Mouse (Mus musculus) MEL (cell line): ENCODE results near the gene Adcy7. TPM values are rescaled to one million over a fixed set of nuclear protein-coding genes. Genes with fewer than 3 reads are reported as not detected.

Experiments
- DNase-seq: peaks from one replicate; pipeline ENCODE4 v3.0.0; 2011; ENCODE audit warnings: low read depth, low spot score
- H3K27ac ChIP-seq: 2 replicates; pipeline ENCODE4 v1.5.1; 2012; ENCODE audit warnings: low read depth, mild to moderate bottlenecking, control low read depth, low read length, moderate library complexity; ENCODE audit not compliant: control insufficient read depth
- H3K27me3 ChIP-seq, 2 experiments: fragments of 150-350 bp in 1 of 2; sonication (generic) in 1 of 2; 2 replicates each; pipeline ENCODE4 v1.6.1; 2012; ENCODE audit warnings: low read length in 2 of 2, mild to moderate bottlenecking in 2 of 2, improper control_type of control experiment in 1 of 2, moderate library complexity in 1 of 2; ENCODE audit not compliant: insufficient read depth in 2 of 2, control insufficient read depth in 1 of 2
- H3K36me3 ChIP-seq, 2 experiments: 2 replicates each; pipeline ENCODE4 v1.6.1; 2012 to 2014; ENCODE audit warnings: low read length in 2 of 2, improper control_type of control experiment in 1 of 2, inconsistent platforms in 1 of 2, mild to moderate bottlenecking in 1 of 2; ENCODE audit not compliant: insufficient read depth in 2 of 2, control insufficient read depth in 1 of 2
- H3K4me1 ChIP-seq, 2 experiments: fragments of 150-350 bp in 1 of 2; sonication (generic) in 1 of 2; 2 replicates each; pipeline ENCODE4 v1.6.1; 2012; ENCODE audit warnings: low read length in 2 of 2, improper control_type of control experiment in 1 of 2, mild to moderate bottlenecking in 1 of 2; ENCODE audit not compliant: insufficient read depth in 2 of 2, control insufficient read depth in 1 of 2
- H3K4me3 ChIP-seq, 2 experiments: fragments of 150-350 bp in 1 of 2; sonication (generic) in 1 of 2; 2 replicates each; pipeline ENCODE4 v1.5.1; 2012; ENCODE audit warnings: low read depth in 2 of 2, low read length in 2 of 2, mild to moderate bottlenecking in 2 of 2, moderate library complexity in 2 of 2, control low read depth in 1 of 2, improper control_type of control experiment in 1 of 2; ENCODE audit not compliant: control insufficient read depth in 1 of 2, insufficient read depth in 1 of 2
- H3K79me2 ChIP-seq: 2 replicates; pipeline ENCODE4 v1.6.1; 2012; ENCODE audit warnings: mild to moderate bottlenecking, low read length, moderate library complexity; ENCODE audit not compliant: control insufficient read depth, poor library complexity, insufficient read depth
- H3K9ac ChIP-seq: 2 replicates; pipeline ENCODE4 v1.6.1; 2012; ENCODE audit warnings: low read depth, mild to moderate bottlenecking, control low read depth, low read length, moderate library complexity; ENCODE audit not compliant: control insufficient read depth, poor library complexity, severe bottlenecking
- H3K9me3 ChIP-seq: fragments of 150-350 bp; sonication (generic); replicated peaks from 2 replicates; pipeline ENCODE4 v1.6.1; 2012; ENCODE audit warnings: mild to moderate bottlenecking, low read length, improper control_type of control experiment, moderate library complexity; ENCODE audit not compliant: insufficient read depth
- BHLHE40 ChIP-seq: IDR thresholded peaks from 2 replicates; pipeline ENCODE4 v1.6.1; 2012; ENCODE audit warnings: low read depth, mild to moderate bottlenecking, inconsistent platforms, low read length, improper control_type of control experiment, borderline replicate concordance
- E2F4 ChIP-seq: IDR thresholded peaks from 2 replicates; pipeline ENCODE4 v1.6.1; 2011; ENCODE audit warnings: low read depth, low read length, improper control_type of control experiment, borderline replicate concordance
- EP300 ChIP-seq, 2 experiments: IDR thresholded peaks; 2 replicates each; pipeline ENCODE4 v1.6.1; 2011; ENCODE audit warnings: improper control_type of control experiment in 2 of 2, low read length in 2 of 2, low read depth in 1 of 2, mild to moderate bottlenecking in 1 of 2
- ETS1 ChIP-seq: IDR thresholded peaks from 2 replicates; pipeline ENCODE4 v1.6.1; 2012; ENCODE audit warnings: low read depth, mild to moderate bottlenecking, inconsistent platforms, low read length, improper control_type of control experiment, moderate library complexity
- GABPA ChIP-seq: IDR thresholded peaks from 2 replicates; pipeline ENCODE4 v1.6.1; 2012; ENCODE audit warnings: low read depth, mild to moderate bottlenecking, inconsistent platforms, low read length, improper control_type of control experiment, moderate library complexity
- MAZ ChIP-seq: IDR thresholded peaks from 2 replicates; pipeline ENCODE4 v1.6.1; 2012; ENCODE audit warnings: low read depth, mild to moderate bottlenecking, inconsistent platforms, low read length, improper control_type of control experiment
- MEF2A ChIP-seq: IDR thresholded peaks from 2 replicates; pipeline ENCODE4 v1.6.1; 2014; ENCODE audit warnings: low read depth, mild to moderate bottlenecking, inconsistent platforms, low read length, improper control_type of control experiment; ENCODE audit not compliant: poor library complexity, insufficient replicate concordance, severe bottlenecking; ENCODE audit errors: extremely low read depth
- POLR2AphosphoS5 ChIP-seq: IDR thresholded peaks from 2 replicates; pipeline ENCODE4 v1.6.1; 2012; ENCODE audit warnings: low read depth, borderline replicate concordance, mild to moderate bottlenecking, inconsistent platforms, low read length, moderate library complexity, mixed read lengths
- RCOR1 ChIP-seq: IDR thresholded peaks from 2 replicates; pipeline ENCODE4 v1.6.1; 2012; ENCODE audit warnings: low read depth, mild to moderate bottlenecking, inconsistent platforms, low read length, improper control_type of control experiment
- TAL1 ChIP-seq: IDR thresholded peaks from 2 replicates; pipeline ENCODE4 v1.6.1; 2012; ENCODE audit warnings: mild to moderate bottlenecking, inconsistent platforms, low read length, moderate library complexity, mixed read lengths
- TBP ChIP-seq: IDR thresholded peaks from 2 replicates; pipeline ENCODE4 v1.8.0; 2011; ENCODE audit warnings: low read depth, low read length, improper control_type of control experiment
- USF1 ChIP-seq: IDR thresholded peaks from 2 replicates; pipeline ENCODE4 v1.6.1; 2014; ENCODE audit warnings: low read depth, mild to moderate bottlenecking, inconsistent platforms, low read length, improper control_type of control experiment, moderate library complexity
- USF2 ChIP-seq, 2 experiments: IDR thresholded peaks; 2 replicates each; pipeline ENCODE4 v1.6.1; 2011 to 2012; ENCODE audit warnings: improper control_type of control experiment in 2 of 2, low read length in 2 of 2, borderline replicate concordance in 1 of 2, inconsistent platforms in 1 of 2, low read depth in 1 of 2, mild to moderate bottlenecking in 1 of 2; ENCODE audit not compliant: insufficient read depth in 1 of 2
- ZNF384 ChIP-seq: IDR thresholded peaks from 2 replicates; pipeline ENCODE4 v1.6.1; 2012; ENCODE audit warnings: low read depth, mild to moderate bottlenecking, inconsistent platforms, low read length, improper control_type of control experiment
- polyA plus RNA-seq, 2 experiments: library from polyadenylated mRNA; stranded (reverse) in 1 of 2; unstranded in 1 of 2; fragments of >175 nt in 1 of 2; fragments of >200 nt in 1 of 2; gene quantifications; 2 replicates each; pipeline versions ENCODE4 v1.2.1 to v1.2.4; 2012; ENCODE audit warnings: low replicate concordance in 2 of 2, low read depth in 1 of 2; ENCODE audit not compliant: insufficient read length in 2 of 2, insufficient read depth in 1 of 2, missing spikeins in 1 of 2
- total RNA-seq: library from RNA; depleted of rRNA; stranded (reverse); fragments of 300-350 nt; gene quantifications from 2 replicates; pipeline ENCODE4 v1.2.3, GENCODE M21; 2012

Adcy7 gene
- total and polyA plus RNA-seq, 3 experiments: 62.9 to 83.7 TPM; not detected in 1

DNA sequence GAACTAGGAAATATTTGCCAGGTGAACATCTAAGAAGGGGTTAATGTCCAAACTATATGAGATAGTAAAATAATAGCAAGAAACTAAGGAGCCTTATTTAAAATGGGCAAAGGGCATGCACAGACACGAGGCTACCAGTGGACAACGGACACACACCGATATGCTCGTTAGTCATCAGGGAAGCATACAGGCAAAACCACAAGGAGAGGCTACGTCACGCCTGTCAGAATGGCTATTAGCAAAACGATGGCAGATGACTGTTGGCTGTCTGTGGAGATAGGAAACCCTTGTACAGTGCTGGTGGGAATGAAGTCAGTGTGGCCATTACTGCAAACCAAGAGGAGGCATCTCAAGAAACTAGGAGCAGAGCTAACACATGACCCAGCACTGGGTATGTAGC is 8.7 kb downstream of the Adcy7 start (continued):
- TF ChIP-seq POLR2AphosphoS5 (no peak), MAZ (no peak)

DNA sequence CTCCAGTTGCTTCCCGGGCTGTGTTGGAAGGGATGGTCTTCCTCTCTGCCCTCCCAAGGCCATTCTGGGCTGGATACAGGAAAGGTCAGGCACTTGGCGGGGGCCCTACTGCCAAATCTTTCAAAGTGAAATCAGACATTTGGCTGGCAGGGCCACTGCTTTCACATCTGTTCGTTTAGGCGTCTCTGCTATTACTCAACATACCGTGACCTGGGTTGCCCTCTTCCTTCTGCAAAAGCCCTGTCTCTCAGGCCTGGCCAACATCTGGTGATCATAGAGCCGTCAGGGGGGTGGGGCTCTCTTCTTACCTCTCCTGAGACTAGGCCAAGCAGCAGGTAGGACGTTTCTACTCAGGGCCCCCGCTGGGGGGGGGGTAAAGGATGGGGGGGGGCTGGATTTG is 10.5 kb downstream of the Adcy7 start:
- Histone ChIP-seq H3K9me3 (no peaks in the 10 kb centered on the region), H3K27me3 (no peaks in the 10 kb centered on the region), H3K4me1 (peaks cover 15 to 39% of the 10 kb centered on the region in 2 experiments), H3K4me3 (no peak overlapping the region), H3K27ac (no peak overlapping the region), H3K36me3 (peaks cover 0 to 33% of the 10 kb centered on the region in 2 experiments; a peak in 2 of 4 replicates), H3K9ac (no peak overlapping the region), H3K79me2 (peaks cover 14% of the 10 kb centered on the region)
- no peak for DNase-seq
- no peak for TF ChIP-seq TBP

DNA sequence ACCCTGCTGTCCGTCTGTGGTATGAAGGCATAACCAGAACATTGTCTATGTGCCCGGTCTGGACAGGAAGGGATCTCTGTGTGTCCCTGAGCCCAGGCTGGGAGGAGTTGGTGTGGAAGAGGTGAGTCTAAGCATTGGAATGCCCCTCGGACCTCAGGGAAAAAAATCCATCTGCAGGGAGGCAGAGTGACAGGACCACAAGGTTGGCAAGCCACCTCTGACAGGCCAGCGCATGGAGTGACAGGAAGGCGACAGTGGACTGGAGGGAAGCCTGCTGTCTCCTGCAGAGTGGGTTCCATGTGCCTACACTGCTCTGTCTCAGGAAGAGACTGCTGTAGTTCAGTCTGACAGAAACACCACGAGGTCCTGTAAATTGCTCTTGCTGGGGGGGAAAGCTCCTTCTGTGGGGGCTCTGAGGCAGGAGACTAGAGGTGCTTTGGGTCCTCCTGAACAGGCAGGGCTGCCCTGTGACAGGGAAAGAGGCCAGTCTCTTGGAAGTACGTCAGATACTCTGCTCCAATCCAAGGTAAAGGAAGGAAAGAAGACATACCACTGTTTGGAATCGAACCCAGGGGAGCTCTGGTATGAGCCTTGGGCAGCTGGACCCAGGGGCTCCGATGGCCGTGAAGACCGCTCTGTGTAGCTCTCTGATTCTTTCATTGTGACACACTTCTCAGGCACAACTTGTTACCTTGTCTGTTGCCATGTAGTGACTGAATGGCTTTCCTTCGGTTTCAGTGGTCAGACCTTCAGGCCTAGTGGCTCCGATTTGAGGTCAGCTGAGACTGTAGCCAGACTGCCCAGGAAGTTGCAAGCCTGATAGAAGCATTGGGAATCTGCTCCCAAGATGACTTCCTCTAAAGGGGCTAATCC is 11.3 kb downstream of the Adcy7 start:
- no peaks in the 10 kb centered on the region for H3K27me3 ChIP-seq
- H3K4me3 ChIP-seq: no peak overlapping the region

DNA sequence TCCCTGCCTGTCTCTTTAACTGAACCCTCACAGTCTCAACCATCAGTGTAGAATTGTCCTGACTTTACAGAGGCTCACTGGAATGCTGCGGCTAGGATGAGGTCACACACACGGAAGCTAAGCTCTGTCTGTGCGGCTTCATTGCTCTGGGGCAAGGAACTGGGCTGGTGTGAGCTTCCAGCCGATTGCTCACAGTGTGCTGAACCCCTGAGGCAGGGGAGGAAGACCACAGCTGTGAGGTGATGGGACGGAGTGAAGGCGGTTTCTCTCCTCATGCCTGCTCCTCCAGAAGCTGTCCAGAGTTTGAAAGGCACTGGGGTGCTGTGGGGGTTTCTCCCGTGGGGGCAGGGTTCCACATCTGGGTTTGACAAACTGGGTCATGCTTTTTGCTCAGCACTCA is 12.5 kb downstream of the Adcy7 start:
- no peaks in the 10 kb centered on the region for H3K27me3 ChIP-seq
- H3K79me2 ChIP-seq: peaks cover 16% of the 10 kb centered on the region
- H3K9me3 ChIP-seq: no peaks in the 10 kb centered on the region
- H3K4me1 ChIP-seq: peaks cover 16 to 34% of the 10 kb centered on the region in 2 experiments
- H3K36me3 ChIP-seq: peaks cover 0 to 35% of the 10 kb centered on the region in 2 experiments; a peak in 2 of 4 replicates
- DNase-seq: no peak
- no peak overlapping the region for H3K9ac ChIP-seq
- TF ChIP-seq ETS1: no peak
- no peak for TF ChIP-seq GABPA
- no peak for TF ChIP-seq USF1
- no peak for TF ChIP-seq RCOR1
- no peak for TF ChIP-seq TBP
- TF ChIP-seq BHLHE40: no peak
- no peak for TF ChIP-seq MEF2A
- no peak for TF ChIP-seq EP300 (IDR thresholded peaks at IDR 0.05; ENCODE audit: low read depth in 1 of 2, low read length in 2 of 2)
- no peak for TF ChIP-seq ZNF384
- H3K27ac ChIP-seq: no peak overlapping the region
- H3K4me3 ChIP-seq: no peak overlapping the region

More for the DNA sequence above, 11.3 kb downstream of the Adcy7 start:
- peaks cover 14% of the 10 kb centered on the region for H3K79me2 ChIP-seq
- no peak for DNase-seq
- H3K27ac ChIP-seq: no peak overlapping the region
- H3K9ac ChIP-seq: no peak overlapping the region
- peaks cover 17 to 41% of the 10 kb centered on the region in 2 experiments for H3K4me1 ChIP-seq
- TF ChIP-seq USF2 (IDR thresholded peaks at IDR 0.05; ENCODE audit: borderline replicate concordance in 1 of 2, insufficient read depth in 1 of 2, low read depth in 1 of 2, low read length in 2 of 2): no peak
- TF ChIP-seq E2F4: no peak
- no peak for TF ChIP-seq TAL1
- no peak for TF ChIP-seq RCOR1
- no peaks in the 10 kb centered on the region for H3K9me3 ChIP-seq
- H3K36me3 ChIP-seq: peaks cover 0 to 36% of the 10 kb centered on the region in 2 experiments; a peak in 2 of 4 replicates
